Mouse (Mus musculus): ENCODE results near the gene Olfr373. TPM values are rescaled to one million over a fixed set of nuclear protein-coding genes. Genes with fewer than 3 reads are reported as not detected.
A peak's percentile ranks its signal among the peaks of the same experiment; 100 is the strongest.

Olfr373 gene
- total RNA-seq, 1 experiment from 2014 or later = not detected

DNA sequence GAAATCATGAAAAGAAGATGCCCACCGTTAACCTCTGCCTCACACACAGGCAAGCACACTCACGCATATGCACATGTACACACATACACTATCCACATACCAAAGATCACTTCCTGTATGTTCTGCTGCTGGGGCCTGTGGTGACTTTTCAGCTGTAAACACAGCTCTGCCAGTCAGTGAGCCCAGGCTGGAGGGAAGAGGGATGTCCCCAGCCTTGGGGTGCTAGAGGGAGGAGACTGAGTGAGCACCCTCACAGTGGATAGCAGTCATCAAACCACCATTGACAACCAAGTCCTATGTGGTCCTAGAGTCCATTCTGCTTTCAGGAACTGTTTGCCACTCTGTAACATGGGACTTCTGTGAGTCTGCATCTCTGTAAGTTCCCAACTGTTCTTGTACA lies 48.9 kb downstream of the Olfr373 start:
- no peak for ATAC-seq (replicated peaks; ENCODE audit: insufficient number of reproducible peaks, low FRiP score, low TSS enrichment, poor library complexity, severe bottlenecking)

DNA sequence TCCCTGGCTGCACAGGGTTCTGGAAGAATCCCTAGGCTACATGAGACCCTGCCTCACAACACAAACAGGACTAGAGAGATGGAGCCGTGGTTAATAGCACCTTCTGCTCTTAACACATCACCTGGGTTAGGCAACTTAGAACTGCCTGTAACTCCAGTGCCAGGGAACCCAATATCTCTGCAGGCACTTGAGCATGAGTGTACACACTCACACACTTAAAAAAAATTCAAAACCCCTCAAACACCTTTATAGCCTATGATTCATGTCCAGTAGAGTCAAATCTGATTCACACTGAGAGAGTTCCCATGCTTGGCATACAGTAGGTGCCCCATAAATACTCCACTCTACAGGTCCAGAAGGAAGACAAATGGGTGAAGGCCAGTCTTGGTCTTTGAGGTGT lies 49.4 kb downstream of the Olfr373 start:
- no peak for ATAC-seq (replicated peaks; ENCODE audit: insufficient number of reproducible peaks, low FRiP score, low TSS enrichment, poor library complexity, severe bottlenecking)

DNA sequence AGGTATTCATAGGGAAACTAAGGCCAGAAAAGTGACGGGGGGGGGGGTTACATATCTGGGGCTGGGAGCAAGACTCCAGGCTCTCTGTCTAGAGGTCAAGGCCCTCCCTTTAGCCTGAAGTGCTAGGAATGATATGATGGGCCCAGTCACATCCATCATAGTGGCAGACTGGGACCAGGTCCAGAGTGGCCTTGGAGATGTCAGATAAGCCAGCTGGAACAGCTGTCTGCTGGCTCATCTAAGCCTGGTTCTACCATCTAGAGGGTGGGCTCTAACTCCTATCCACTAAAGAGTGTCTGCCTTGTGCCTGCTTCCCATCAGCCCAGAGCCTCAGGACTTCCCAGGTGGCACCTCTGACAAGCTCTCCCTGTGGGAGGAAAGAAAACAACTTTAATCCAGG lies 49.9 kb downstream of the Olfr373 start:
- ATAC-seq (replicated peaks; ENCODE audit: insufficient number of reproducible peaks, low FRiP score, low TSS enrichment, poor library complexity, severe bottlenecking) = no peak

DNA sequence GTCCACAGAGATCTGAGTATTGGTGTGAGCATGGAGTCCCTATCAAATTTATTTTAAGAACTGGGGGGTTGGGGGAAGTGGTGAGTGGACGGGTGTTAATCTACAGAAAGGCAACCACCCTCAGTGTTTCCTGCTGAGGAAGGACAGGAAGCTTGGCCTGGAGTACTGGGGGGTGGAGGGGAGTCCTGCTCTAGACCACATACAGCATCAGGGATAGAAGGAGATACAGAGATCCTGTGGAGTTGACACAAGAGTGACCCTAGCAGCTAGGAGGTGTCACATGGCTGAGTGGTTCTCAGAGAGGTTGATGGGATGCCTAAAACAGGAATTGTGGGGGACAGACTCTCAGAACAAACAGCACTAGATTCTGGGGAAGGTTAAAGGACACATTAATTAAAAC lies 50.5 kb downstream of the Olfr373 start:
- no peak for ATAC-seq (replicated peaks; ENCODE audit: insufficient number of reproducible peaks, low FRiP score, low TSS enrichment, poor library complexity, severe bottlenecking)

DNA sequence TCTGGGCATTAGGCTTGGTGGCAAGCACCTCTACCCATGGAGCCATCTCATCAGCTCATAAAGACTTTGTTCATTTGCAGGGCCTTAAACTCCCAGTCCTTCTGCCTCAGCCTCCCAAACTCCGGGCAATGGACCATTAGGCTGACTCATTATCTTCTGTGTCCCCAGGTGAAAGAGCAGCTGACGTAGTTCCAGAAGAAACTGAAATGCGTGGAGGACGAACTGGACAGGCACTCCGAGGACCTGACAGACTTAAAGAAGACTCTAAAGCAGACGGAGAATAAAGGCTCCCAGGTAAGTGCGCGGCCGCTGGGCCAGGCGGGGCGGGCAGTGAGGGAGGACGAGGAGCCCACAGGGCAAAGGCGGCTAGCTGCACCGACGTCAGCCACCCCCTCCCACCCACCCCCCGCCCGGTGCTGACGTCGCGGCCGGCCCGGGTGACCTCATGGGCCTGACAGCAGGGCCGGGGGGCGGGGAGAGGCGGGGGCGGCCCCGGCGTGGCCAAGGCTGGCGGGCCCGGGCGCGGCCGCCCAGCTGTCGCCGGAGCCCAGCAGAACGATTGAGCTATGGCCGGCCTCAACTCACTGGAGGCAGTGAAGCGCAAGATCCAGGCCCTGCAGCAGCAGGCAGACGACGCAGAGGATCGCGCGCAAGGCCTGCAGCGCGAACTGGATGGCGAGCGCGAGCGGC lies 51.9 kb downstream of the Olfr373 start, which contains the start of gene Tpm4:
Gene Tpm4, plus strand, starts transcription at position 220 of the 690 bp plus-strand sequence.
- ATAC-seq (replicated peaks; ENCODE audit: insufficient number of reproducible peaks, low FRiP score, low TSS enrichment, poor library complexity, severe bottlenecking) = peak; percentile 22

DNA sequence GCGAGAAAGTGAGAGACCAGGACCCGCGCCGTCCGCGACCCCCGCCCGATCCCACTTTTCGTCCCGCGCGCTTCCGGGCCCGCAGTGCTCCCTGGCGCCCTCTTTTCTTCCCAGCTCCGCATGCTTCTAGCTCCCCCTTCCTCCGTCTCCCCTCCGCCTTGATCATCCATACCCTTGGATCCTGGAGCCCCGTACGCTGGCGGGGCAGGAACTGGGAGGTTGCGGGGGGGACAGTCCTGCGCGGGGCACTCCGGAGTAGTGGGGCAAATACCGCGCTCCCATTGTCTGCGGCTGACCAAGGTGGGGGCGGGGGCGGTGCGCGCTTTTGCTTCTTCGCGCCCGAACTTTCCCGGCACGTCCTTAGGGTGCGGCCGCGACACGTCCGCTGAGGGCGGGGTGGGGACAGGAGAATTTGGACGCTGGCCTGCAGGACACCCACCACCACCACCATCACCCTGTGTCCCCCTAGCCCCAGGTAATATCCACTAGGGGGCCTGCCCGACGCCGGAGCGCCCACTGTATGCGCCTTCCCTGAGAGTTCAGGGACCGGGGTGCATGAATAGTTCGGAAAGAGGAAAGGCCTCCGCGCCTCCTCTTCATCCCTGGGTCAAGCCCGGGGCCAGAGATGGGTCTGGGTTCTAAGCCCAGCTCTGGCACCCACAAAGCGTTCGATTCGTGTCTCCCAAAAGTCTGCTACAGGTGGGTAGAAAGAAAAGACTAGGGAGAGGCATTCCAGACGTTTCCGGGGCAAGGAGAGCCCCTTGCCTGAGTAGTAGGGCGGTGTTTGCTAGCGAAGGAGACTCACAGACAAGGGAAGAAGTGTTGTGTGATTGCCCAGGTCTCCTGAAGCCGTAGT lies 52.7 kb downstream of the Olfr373 start:
- peak; percentile 8; the same call in 1 of the 2 replicates for ATAC-seq (replicated peaks; ENCODE audit: insufficient number of reproducible peaks, low FRiP score, low TSS enrichment, poor library complexity, severe bottlenecking)

DNA sequence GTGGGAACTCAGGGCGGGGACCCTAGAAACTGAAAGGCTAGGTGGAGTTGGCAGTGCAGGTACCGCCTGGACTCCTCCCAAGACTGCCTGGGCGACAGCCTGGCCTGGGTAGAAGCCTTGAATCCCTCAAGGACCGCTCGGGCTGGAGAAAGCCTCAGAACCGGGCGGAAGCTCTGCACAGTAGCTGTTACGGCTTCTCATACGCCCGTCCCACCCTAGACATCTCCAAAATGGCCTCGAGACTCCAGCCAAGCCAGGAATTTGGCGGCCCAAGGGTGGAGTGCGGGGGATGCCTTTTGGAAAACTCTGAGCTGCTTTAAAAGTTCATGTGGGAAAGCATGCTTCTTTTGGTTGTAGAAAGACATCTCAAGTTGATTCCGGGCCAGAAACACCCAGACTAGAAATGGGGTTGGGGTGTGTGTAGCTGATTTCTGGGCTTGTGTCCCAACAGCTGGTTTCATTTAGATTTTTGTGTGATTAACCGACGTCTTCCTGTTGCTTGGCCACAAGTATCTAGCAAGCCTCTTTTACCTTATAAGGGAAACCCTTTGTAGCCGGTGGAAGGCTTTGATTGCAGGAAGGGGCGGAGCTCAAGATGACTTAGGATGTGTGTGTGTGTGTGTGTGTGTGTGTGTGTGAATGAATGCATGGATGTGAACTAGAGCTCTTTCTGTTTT lies 53.5 kb downstream of the Olfr373 start:
- peak; percentile 63 for ATAC-seq (replicated peaks; ENCODE audit: insufficient number of reproducible peaks, low FRiP score, low TSS enrichment, poor library complexity, severe bottlenecking)

DNA sequence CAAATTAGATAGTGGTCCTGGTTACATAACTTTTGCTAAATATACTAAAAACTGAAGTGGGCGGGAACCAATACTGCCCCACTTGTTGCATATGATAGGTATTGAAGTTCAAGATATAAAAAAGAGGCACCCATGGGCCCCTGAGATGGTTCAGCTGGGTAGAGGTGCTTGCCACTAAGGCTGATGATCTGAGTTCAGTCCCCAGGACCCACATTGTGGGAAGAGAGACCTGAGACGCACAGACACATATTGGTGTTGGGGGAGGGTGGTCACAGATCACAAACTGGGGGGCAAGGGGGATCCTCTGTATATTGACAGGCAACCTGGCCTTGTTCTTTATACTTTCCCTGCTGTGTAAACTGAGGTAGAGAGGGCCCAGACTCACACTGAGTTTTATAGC lies 54.5 kb downstream of the Olfr373 start:
- ATAC-seq (replicated peaks; ENCODE audit: insufficient number of reproducible peaks, low FRiP score, low TSS enrichment, poor library complexity, severe bottlenecking) = no peak

DNA sequence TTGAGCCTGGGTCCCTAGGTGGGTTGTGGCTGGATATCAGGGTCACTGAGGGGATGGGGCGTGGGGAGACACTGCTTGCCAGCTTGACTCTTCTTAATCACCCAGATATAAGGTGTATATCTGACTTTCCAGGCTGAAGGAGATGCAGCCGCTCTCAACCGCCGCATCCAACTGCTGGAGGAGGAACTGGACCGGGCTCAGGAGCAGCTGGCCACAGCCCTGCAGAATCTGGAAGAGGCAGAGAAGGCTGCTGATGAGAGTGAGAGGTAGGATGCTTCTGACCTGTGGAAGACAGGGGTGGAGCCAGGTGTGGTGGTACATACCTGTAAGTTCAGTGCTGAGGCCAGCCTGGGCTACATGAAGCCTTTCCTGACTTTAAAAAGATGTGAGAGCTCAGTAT lies 55.5 kb downstream of the Olfr373 start:
- ATAC-seq (replicated peaks; ENCODE audit: insufficient number of reproducible peaks, low FRiP score, low TSS enrichment, poor library complexity, severe bottlenecking) = no peak

DNA sequence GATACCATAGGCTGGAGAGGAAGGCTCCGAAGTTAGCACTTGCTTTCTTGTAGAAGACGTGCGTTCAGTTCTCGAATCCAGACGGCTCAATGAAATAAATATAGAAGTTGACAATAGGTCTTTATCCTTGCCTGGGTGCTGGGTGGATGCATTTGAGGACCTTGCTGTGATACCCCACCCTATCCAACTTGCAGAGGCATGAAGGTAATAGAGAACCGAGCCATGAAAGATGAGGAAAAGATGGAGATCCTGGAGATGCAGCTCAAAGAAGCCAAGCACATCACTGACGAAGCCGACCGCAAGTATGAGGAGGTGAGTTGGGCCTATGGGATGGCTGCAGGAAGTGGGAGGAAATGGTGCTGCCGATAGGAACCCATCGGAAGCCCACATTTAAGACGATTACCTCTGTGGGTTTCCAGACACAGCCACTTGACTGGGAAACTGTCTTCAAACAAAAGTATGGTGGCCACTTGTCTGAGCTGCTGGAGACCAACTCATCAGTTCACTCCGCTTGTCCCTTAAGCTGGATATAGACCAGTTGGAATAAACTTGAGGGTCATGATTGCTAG lies 60.4 kb downstream of the Olfr373 start:
- no peak for ATAC-seq (replicated peaks; ENCODE audit: insufficient number of reproducible peaks, low FRiP score, low TSS enrichment, poor library complexity, severe bottlenecking)

DNA sequence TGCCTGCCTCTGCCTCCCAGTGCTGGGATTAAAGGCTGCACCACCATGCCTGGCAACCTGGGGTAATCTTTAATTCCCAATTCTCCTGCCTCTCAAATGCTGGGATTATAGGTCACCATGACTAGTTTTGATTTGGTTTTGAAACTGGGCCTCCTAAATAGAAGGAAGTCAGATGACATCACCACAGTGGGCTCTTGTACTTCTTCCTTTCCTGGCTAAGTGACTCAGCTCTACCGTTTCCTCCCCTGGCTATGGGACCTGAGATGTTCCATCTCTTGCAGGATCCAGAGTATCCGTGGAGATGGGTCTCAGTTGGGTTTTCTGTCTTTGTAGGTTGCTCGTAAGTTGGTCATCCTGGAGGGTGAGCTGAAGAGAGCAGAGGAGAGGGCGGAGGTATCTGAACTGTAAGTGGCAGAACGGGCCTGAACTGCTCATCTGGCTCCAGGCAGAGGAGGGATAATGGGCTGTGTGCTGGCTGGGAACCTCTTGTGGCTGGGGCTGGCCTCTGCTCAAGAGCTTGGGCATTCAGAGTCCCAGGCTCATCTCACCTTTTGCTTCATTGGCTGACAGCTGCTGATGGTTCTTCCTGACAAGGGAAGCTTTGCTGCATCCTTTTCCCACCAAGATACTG lies 61.5 kb downstream of the Olfr373 start:
- peak; percentile 80 for ATAC-seq (replicated peaks; ENCODE audit: insufficient number of reproducible peaks, low FRiP score, low TSS enrichment, poor library complexity, severe bottlenecking)

DNA sequence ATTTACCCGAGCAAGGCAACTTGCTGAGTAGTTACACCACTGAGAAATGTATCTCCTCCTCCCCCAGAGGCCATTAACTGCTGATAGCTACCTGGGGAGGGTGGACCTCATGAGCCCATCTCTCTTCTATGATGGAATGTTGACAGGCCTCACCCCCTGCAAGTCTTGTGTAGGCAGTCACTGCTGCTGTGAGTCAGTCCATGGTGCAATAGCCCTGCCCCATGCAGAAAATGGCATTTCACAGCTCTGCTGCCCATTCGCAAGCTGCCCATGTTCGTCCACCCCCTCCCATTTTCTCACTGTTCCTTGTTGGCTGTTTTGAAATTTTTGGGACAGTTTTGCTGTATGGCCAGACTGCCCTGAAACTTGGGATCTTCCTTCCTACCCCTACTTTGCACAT lies 62.5 kb downstream of the Olfr373 start:
- no peak for ATAC-seq (replicated peaks; ENCODE audit: insufficient number of reproducible peaks, low FRiP score, low TSS enrichment, poor library complexity, severe bottlenecking)

DNA sequence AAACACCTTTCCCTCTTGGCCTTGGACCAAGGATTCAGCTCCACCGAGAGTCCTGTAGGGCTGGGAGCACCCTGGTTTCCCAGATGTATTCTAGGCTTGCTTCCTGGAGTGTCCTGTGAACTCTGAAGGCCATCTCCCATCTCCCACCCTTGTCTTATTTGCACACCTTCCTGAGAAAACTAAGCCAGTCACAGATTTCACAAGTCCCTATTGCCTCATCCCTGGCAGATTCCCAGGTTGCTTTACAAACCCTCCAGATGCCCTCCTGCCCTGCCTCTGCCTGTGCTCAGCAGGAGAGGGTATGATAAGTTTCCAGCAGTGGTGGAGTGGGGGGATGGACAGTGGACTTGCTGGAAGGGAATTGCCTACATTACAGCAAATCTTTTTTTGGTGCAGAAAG lies 63.1 kb downstream of the Olfr373 start:
- ATAC-seq (replicated peaks; ENCODE audit: insufficient number of reproducible peaks, low FRiP score, low TSS enrichment, poor library complexity, severe bottlenecking) = no peak

DNA sequence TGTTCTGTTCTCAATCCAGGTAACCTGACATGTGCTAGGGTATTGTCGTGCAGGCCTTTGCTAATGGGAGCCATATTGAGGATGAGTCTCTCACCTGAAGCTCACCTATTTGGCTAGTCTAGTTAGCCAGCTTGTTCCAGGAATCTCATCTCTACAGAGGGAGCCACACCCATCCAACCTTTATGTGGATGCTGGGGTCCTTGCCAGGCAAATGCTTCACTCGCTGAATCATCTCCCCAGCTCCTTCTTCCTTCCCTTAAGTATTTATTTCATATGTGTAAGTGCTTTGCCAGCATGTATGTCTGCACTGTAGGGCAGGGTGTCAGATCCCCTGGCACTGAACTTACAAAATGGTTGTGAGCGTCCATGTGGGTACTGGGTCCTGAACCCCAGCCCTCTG lies 63.6 kb downstream of the Olfr373 start:
- no peak for ATAC-seq (replicated peaks; ENCODE audit: insufficient number of reproducible peaks, low FRiP score, low TSS enrichment, poor library complexity, severe bottlenecking)

DNA sequence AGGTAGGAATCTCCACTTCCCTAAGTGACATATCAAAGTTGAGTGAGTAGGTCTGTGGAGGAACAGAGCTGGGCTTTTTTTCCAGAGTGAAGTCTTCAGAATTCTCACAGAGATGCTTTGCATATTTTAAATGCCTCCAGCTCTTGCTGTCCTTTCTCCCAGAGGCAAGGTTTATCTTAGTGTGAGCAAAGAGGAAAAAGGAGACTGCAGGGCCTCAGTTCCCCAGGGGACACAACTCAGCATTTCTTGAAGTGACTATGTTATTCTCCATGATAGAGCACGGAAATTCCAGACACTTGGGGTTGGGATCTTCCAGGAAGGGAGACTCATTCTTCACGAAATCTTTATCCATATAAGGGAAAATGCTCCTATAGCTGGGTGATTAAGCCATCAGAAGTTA lies 64.3 kb downstream of the Olfr373 start:
- ATAC-seq (replicated peaks; ENCODE audit: insufficient number of reproducible peaks, low FRiP score, low TSS enrichment, poor library complexity, severe bottlenecking) = no peak

DNA sequence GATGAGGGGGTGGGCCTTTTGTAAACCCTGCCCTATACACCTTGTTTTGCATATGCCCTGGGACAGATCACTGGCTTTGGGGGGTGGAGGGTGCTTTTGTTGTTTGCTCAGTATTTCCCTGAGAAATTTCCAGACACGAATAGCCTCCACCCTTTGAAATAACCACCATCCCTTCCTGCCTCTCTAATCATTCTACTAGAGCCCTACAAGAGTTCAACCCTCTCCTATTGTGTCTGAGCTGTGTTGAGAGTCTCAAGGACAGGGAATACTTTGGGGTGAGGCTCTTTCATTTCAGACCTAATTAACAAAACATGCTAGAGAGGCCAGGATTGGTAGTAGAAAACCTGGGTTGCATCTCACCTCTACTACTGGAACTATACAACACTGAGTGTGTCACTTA lies 66.1 kb downstream of the Olfr373 start:
- no peak for ATAC-seq (replicated peaks; ENCODE audit: insufficient number of reproducible peaks, low FRiP score, low TSS enrichment, poor library complexity, severe bottlenecking)

DNA sequence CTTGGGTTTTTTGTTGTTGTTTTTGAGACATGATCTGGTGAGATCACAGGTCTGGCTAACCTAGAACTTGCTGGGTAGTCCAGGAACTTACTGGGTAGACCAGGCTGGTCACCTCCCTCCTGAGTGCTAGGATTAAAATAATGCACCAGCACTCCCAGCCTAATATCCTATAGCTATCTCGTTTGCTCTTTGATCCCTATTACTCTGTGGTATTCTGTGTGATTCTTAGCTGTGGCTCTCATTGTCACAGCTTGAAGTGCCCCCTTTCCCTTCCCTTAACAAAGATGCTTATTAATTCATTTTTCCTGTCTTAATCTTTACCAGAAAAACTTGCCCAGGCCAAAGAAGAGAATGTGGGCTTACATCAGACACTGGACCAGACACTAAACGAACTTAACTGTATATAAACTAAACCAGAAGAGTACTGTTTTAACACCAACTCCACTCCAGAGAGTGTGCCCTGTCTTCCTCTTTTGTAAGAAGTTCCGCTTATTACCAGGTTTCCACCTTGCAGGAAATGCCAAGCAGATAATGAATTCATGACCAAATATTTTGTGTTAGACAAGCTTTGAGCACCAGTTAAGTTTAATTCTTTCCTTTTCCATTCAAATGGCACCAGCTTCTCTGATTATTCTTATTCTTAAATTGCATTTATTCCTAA lies 68.6 kb downstream of the Olfr373 start:
- peak; percentile 66 for ATAC-seq (replicated peaks; ENCODE audit: insufficient number of reproducible peaks, low FRiP score, low TSS enrichment, poor library complexity, severe bottlenecking)

Measured in monocyte, adult 5-6 weeks (primary cell).